Mouse (Mus musculus): ENCODE results near the gene Elf1.

GRCm38 (mm10) chr14:79527704-79528103, 46.7 kb downstream of the Elf1 start:
- TF ChIP-seq RAD21 (IDR thresholded peaks at IDR 0.05; ENCODE audit: low read depth, low read length) (no peak), POLR2AphosphoS5 (IDR thresholded peaks at IDR 0.05; ENCODE audit: borderline replicate concordance, low read depth, low read length) (no peak), NELFE (IDR thresholded peaks at IDR 0.05; ENCODE audit: low read depth, low read length) (no peak), KAT2A (conservative IDR thresholded peaks at IDR 0.05; ENCODE audit: low read depth, low read length) (no peak), ZNF384 (IDR thresholded peaks at IDR 0.05; ENCODE audit: low read depth, low read length) (no peak), TAL1 (IDR thresholded peaks at IDR 0.05; ENCODE audit: low read length) (no peak), POLR2A (IDR thresholded peaks at IDR 0.05; ENCODE audit: control insufficient read depth in 1 of 2, insufficient read depth in 1 of 2, low read depth in 1 of 2, low read length in 2 of 2, poor library complexity in 1 of 2) (no peak), CTCF (IDR thresholded peaks at IDR 0.05 in 2 of 3, conservative IDR thresholded peaks at IDR 0.05 in 1 of 3; ENCODE audit: control insufficient read depth in 1 of 3, insufficient read depth in 1 of 3, low read depth in 2 of 3, low read length in 3 of 3, poor library complexity in 1 of 3, severe bottlenecking in 1 of 3) (no peak)

Data from MEL (cell line).